Mouse (Mus musculus) spleen, postnatal 14 days (tissue): ENCODE measurements around the gene Gm28047.
"Not testable (repeated sequence)": the region's sequence is repeated elsewhere in the genome, so short reads cannot be mapped to it uniquely, and the experiment has no call there.

Experiments used
- DNase-seq, 2 experiments: peaks; one replicate each; pipeline ENCODE4 v3.0.0; 2021 to 2022; ENCODE audit warnings: low spot score in 2 of 2

The Gm28047 gene

DNA sequence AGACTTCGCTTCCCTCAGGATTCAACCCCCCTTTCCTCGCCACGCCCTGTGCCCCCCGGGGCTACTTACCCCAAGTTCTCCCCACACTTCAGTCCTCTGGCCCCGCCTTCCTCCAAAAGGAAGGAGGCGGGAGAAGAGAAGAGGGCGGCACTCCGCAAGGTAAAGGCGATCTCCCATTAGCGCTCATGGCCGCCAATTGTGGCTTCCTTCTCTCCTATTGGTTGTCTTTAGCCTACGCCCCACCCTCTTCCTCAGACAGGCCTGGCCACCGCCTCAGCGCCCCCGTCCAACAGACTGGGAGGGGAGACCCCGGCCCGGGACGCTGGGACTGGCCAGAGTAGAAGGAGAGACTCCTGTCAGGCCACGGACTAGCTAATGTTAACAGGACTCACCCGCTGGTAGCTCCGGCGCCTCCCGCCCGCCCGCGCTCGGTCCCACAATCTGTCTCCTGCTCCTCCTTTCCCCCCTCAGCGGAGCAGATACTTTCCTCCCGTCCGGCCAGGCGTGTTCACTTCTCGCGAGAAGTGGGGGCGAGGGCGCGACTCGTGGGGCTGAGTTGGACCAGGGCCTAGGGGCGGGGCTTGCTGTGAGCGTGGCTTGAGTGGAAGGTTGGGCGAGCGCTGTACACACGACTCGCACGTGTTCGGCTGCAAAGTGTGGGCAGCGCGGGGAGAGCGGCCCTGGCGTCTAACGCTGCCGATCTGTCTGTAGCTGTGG lies at the start of gene Gm28047, which contains the start of gene Atf7:
TSS of gene Gm28047 (minus strand) at position 98 of the 717 bp plus-strand sequence.
TSS of gene Atf7 (minus strand) at position 495 of the 717 bp plus-strand sequence.
- DNase-seq, result peak; percentile 98

DNA sequence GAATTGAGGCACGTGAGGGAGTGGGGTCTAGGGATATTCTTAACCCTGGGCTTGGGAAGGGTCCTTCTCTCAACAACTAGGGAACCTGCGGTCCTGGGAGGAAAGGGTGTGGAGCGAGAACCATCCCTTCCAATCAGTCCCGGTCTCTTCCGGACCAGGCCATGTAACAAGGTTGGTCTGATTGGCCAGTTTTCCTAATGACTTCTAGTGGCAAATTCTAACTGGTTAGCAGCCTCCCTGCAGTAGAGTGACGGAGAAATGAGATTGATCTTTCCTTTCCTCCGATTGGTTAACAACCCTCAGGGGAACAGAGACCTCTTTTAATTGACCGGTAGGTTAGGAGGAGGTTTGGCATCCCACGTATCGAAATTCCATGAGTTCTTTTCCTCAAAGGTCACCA lies 48.7 kb upstream of the Gm28047 start:
- DNase-seq, result no peak

DNA sequence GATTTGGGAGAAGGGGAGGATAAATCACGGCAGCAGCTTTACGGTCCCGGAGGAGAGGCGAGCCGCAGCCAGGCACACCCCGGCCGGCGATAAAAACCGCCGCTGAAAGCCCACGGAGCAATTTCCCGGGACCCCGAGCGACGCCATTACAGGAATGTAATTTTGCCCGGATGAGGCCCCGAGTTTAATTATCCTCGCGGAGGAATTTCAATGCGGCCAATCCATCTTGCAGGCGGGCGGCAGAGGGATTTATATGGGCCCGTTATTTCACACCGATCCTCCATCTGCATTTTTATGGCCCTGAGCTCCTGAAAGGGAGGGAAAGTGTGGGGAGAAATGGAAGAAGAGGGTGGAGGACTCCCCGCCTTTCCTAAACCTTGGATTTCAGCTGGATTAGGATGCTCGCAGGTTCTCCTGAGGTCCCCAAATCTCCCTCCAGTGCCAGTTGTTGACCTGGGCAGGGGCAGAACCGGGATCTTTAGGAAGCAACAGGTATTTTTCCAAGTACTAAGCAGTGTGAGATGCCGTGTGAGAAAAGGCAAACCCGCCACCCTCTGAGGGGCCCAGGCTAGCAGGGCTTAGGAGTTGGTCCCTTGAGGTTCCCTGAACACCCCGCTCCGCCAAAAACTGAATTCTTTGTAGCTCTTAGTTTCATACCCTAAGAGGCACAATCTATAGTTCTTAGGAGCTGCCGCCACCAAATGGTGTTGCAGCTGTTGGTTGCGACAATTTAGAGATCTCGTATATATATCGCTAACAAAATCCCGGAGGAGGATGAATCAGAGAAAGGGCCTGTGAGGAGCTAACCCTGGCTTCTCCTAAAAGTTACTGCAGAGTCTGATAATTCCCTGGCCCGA lies 47.6 kb upstream of the Gm28047 start, which contains the start of gene Atp5g2:
TSS of gene Atp5g2 (minus strand) at position 138 of the 857 bp plus-strand sequence.
- DNase-seq, result no peak

DNA sequence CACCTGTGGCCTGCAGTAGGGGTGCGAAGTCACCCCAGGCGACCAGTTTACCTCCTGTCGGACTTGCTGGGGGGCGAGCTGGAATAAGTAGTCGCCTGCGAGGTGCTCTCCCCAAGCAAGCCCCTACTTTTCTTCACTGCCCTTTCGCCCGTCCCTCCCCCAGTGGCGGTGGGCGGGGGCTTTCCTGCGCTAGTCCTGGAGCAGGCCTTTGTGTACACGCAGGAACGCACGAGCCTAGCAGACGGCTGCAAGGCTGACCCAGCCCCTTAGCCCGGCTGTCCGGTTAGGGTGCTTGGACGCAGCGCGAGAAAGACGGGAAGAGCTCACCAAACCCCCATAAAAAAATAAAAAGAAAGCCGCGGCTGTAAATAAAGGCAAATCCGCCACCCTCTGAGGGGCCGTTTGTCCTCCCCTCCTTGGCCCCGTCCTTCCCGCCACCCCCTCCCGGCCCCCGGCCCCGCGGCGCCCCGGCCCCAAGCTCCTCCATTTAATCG lies 46.9 kb upstream of the Gm28047 start:
- DNase-seq, result peak; percentile 29 to 50

DNA sequence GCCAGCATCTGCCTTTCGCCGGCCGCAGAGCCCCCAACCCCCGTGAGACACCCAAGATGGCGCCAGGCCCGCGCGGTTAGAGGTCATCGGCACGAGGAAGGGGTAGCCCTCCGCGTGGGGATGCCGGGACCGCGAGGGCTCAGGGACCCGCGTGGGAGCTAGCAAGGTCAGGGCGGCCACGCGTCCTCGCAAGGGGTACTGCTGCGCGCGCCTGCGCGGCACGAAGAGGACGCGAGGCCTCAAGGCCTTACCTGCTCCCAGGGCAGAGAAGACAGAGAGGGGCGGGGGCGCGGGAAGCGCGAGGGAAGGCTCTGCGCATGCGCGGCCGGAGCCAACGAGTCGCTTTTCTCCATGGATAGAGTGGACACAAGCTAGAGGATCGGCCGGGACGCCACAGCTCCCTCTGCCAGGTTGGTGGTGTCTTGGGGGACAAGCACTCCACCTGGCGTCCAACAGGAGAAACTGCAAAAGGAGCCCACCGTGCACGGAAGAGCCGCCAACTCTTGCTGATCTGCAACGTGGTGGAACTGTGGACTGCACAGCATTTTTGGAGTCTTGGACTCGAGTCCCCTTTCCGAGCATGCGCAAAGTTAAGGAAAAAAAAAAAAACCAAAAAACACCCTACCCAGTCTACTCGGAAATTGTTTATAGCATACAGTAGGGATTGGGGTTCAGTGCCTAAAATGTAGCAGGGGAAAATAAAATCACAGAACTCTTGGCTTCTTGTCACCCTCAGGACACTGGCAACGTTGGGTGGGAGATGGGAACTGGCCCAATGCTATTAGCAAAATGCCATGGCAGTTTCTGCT lies 46.1 kb upstream of the Gm28047 start:
- DNase-seq, result peak; percentile 91 to 93

DNA sequence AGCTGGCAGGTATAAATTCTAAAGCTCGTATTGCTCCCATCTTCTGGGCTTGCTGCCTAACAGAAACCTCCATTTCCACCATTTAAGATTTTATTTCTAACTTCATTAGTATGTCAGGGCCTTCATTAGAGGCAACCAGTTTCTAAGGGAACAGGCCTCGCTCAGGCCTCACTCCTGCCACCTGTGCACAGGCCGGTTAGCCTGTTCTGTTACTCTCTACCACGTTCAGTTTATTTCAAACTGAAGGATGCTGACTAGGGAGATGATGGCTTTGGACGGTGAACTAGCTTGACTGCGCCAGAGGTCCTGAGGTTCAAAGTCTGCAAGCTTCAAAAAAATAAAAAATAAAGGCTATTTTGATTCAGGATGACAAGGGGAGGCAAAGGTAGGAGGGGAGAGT lies 45.4 kb upstream of the Gm28047 start:
- DNase-seq, result no peak

DNA sequence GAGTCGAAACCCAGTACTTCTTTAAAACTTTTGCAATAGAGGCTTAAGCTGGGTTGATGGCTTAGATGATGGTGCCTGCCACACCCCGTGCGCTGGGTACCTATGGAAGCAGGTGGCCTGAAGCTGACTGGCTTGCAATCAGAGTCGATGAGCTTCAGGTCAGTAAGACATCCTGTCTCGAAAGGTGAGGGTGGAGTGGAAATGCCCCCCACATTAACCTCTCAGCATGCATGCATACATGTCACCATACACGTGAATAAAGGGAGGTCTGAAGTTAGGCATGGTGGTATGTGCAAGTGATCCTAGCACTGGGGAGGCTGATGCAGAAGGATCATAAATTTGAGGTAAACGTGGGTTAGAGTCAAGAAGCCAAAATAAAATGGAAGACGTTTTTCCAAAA lies 44.7 kb upstream of the Gm28047 start:
- no peak for DNase-seq

DNA sequence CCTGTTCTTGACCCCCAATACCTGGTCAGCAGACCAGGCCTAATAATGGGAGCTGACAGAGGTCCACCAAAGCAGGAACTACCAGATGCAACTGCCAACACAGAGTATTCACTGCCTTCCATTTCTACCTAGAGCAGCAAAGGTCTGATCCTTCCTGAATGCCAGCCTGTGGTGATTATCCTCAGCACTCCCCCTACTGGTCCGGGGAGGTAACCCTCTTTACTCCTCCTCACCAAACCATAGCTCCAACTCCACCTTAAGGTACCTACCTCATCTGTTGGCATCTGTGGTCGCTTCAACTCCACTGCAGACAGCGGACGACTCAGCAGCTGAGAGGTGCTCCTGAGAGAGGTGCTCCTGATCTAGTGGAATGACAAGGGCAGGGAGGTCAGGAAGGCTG lies 40.6 kb upstream of the Gm28047 start:
- peak; percentile 20 to 44 for DNase-seq

DNA sequence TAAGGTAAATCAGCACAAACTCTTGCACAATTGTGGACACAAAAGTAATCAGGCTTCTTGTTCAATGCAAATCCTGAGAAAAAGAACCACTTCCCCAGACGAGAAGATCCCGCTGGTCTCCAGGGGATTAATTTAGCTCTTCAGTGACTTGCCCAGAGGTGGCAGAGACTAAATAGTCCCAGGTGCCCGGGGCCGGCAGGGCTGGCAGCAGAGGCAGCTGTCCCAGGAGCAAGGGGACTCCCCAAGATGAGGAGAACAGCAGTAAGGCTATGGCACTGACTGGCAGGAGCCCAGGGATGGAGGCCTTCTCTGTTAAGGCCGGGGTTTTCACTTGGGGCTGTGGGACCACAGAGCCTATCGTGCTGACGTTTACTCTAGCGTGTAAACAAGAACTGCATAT lies 39.0 kb upstream of the Gm28047 start:
- no peak for DNase-seq

DNA sequence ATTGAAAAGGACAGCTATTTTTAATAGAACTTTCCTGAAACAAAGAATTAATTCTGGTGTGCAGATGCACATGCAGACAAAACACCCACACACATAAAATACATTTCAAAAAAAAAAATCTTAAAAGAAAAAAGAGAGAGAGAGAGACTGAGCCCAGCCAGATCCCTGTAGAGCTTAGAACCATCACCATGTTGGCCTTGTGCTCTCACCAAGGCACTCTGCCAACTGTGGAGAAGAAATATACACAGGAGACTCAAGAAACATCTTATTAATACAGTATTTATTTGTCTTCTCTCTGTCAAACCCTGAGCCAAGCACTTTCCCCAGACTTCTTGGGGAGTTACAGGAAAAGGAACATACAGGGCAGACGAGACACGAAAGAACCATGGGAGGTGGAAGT lies 37.7 kb upstream of the Gm28047 start:
- not testable (repeated sequence) for DNase-seq

DNA sequence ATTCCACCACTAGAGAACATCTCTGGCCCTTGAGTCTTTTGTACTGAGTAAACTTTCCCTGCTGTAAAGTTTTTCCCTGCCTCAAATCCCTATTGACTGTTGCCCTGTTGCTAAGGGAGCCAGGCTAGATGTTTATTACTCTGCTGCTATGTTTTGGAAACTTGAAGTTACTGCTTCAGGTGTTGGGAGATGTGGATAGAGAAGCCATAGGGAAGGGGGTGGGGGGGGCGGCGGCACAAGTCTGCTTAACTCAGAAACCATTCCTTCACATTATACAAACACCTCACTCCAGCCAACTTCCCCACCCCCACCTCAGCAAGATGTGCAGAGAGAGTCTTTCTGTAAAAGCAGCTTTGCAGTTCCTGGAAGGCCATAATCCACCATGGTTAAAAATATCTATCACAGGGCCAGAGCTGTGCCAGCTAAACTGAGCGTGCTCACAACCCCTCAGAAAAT lies 33.1 kb upstream of the Gm28047 start:
- DNase-seq, result no peak

DNA sequence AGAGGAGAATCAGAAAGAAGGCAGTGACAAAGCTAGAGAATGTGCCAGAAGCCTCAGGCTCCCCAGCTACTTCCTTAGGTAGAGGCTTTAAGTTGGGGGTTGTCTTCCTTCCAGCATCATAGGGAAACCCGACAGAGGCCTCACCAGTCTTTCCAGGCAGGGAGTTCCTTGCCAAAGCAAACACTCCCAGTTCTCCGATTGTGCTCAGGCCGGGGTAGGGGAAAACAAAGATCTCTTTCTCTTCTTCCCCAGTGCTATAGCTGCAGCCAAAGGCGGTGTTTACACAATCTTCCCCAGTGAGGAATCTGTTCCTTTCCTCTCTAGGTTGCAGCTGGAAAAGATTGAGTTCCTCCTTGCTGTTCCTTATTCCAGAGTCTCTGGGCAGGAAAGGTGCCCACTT lies 31.8 kb upstream of the Gm28047 start:
- DNase-seq, result no peak

DNA sequence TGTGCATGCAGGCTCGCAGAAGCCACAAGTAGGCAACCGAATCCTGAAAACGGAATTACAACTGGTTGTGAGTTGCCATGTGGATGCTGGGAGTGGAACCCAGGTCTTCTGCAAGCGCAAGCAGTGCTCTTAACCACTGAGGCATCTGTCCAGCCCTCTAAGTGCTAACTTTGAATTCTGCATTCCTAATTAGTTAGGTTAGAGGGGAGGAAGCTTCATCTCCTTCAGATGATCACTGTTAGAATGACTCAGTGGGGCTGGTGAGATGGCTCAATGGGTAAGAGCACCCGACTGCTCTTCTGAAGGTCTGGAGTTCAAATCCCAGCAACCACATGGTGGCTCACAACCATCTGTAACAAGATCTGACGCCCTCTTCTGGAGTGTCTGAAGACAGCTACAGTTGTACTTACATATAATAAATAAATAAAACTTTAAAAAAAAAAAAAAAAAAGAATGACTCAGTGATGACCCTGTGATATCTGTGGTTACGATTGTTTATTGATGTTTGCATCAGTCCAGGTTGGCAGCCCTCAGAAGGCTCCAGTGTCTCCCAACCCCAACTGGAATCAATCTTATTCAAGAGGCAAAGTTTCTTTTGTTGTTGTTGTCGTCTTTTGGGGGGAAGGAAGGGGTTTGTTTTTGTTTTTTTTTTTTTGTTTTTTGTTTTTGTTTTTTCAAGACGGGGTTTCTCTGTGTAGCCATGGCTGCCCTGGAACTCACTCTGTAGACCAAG lies 27.2 kb upstream of the Gm28047 start:
- not testable (repeated sequence) for DNase-seq

DNA sequence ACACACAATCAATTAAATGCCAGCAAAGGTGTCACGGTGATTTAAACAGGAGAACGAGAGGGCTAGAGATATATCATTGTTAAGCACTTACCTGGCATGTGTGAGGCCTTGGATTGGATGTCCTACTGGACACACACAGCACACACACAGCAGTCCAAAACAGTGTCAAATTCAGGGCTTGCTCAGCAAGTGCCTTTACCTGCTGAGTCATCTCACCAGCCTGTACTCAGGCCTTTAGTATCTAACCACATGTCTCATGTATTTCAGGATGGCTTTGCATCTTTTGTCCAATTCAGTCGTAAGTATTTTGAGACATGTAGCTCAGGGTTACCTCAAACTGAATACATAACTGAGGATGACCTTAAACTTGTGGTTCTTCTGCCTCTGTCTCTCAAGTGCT lies 26.2 kb upstream of the Gm28047 start:
- DNase-seq, result no peak

DNA sequence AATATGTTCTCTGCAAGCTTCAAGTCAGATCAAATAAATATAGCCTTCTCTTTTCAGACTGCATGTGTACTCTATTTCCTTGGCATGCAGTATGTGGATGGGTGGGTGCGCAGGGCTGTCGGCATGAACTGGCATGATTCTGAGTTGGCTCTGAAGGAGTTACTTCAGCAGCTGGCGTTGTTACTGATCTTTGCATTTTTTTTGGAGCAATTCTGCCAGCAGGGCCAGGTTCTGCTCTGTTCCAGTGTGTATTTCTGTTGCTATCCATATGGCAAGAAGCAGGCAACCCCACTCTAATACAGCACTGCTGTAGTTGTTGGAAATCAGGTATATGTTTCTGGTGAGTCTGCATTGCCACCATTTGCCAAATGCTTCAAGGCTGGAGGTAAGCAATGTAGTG lies 10.9 kb upstream of the Gm28047 start:
- DNase-seq, result no peak

DNA sequence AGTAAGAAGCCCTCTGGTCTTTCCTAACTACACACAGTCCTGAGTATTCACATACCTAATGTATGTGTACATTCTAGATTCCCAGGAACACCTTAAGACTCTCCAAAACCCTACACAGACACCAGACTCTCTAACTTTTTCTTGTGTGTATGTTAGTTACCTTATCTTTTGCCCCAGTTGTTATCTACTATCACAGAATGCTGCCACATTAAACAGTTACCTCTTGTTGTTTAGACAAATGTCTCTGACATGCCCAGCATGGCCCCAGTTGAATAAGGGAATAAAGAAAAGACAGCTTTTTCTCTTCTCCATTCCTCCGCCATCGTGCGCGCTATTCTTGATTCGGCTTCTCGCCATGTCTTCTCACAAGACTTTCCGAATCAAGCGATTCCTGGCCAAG lies 9.8 kb upstream of the Gm28047 start:
- DNase-seq, result no peak

DNA sequence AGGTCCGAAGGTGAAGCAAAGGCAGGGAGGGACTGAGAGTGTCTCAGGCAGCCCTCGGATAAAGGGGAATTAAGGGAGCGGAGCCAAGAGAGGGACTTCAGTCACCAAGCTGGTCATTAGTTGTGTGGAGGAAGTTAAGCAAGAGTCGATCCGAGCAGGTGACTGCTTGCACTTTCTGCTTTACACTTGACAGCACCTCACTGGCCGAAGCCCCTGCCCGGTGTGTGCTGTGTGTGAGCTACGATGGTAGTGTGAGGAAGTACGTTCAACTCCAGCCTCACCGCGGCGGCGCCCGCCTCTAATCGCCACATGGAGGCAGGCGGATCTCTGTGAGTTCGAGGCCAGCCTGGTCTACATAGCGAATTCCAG lies 804 bp upstream of the Gm28047 start:
- peak; percentile 36 to 55 for DNase-seq

DNA sequence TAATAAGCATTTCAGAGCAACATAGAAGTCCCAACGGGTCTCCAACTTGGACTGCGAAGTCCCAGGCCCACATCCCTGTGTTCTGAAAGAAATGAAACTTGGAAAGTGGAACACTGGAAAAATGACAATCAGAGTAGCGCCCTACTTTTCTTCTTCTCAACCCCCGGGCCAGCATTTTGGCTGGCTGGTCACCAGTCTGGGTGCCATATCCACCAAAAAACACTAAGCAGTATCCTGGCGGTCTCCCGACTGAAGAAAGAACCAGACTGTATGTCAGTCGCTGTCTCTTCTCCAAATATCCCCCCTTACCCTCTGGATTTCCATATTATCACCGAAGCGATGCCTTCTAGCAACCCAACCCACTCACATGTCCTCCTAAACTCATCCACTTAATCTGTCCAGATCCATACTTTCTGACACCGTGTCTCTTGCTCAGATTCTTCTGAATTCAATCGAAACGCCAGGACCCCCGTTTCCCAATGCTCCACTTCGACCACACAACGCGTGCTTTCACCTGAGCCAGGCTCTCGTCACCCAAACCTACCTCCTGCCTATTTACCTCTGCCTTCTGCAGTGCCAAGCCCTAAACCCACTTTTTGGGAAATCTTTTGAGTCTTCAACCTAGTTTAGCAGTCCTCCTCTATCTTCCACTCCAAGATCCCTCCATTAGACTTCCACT lies 437 bp downstream of the Gm28047 start:
- no peak for DNase-seq

DNA sequence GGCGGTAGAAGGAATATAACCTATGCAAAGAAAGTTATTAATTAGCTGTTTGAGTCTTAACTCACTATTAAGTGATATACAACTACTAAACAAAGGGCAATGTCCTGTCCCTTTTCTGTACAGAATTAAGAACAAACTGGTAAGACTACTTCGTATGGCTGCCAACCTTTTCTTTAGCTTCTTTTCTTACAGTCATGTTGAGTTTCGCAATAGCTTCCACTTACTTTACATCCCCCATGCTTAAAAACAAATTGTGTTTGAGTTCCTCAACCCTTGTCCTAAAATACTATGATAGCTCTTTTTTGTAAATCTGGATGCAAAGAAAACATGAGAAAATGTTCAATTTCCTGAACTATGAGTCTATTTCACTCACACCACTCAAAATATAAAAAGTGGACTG lies 1.7 kb downstream of the Gm28047 start:
- no peak for DNase-seq

DNA sequence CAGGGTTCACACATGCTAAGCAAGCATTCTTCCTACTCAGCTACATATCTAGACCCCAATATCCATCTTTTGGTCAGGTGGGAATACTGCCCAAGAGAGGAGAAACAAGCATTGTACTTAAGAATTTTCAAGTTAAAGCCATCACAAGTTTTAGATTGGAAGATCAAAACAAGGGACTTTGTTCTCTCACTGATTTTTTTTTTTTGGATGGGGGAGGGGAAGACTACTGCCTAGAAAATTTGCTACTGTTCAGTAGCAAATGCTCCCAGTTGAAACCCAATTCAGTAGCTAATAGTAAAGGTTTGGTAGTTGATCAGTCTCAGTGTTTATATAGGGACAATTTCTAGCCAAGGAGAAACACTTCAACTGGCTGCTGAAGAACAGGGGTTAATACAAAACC lies 2.3 kb downstream of the Gm28047 start:
- DNase-seq, result no peak

DNA sequence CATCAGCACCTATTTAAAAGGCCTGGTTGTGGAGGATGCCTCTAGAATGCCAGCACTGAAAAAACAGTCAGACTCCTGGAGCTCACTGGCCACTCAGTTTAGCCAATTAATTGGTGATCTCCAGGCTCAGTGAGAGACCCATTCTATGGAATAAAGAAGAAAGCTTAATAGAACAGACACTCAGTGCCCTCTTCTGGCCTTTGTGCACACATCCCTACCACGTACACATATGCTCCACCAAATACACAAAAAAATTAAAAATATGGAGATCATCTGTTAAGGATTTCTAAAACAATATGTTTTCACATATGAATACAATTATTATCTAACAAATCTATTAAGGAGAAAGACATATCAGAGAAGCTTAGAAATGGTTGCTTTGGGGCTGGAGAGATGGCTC lies 4.1 kb downstream of the Gm28047 start:
- DNase-seq, result no peak
